Mouse (Mus musculus): ENCODE results near the gene Xkr8.
"Not testable (repeated sequence)": the region's sequence is repeated elsewhere in the genome, so short reads cannot be mapped to it uniquely, and the experiment has no call there.

Gene Xkr8

GRCm38 (mm10) chr4:132737154-132737553 lies 4.8 kb upstream of the Xkr8 start:
- DNase-seq (ENCODE audit: low spot score in 2 of 2), result not testable (repeated sequence)

DNA sequence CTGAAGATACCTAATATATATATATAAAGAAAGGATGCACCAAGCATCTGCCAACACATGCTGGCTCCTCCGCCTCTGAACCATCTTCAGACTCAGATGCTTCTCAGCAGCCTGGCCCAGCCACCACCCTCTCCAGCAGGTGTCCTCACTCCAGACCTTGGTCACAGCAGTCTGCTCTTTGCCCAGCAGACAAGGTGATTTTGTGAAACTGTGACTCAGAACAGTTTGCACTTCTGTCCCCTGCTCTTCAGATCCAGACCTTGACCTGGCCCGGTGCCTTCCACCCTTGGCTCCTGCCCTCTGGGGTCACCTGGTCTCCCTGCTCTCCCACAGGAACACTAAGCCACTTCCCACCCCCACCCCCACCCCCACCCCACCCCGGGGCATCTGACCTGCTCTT lies 3.5 kb upstream of the Xkr8 start:
- DNase-seq (ENCODE audit: low spot score in 2 of 2), result no peak

DNA sequence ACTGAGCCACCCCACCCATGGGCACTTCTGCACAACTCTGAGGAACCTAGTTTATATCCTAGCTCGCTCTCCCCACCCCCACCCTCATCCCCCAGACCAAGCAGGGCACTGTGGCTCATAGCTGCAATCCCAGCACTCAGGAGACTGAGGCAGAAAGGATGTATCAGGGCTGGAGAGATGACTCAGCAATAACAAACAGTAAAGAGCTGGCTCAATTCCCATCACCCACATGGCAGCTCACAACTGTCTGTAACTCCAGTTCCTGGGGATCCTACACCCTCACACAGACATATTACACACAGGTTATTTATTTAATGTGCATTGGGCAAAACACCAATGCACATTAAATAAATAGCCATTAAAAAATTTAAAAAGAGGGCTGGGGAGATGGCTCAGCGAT lies 3.0 kb upstream of the Xkr8 start:
- no peak for DNase-seq (ENCODE audit: low spot score in 2 of 2)

DNA sequence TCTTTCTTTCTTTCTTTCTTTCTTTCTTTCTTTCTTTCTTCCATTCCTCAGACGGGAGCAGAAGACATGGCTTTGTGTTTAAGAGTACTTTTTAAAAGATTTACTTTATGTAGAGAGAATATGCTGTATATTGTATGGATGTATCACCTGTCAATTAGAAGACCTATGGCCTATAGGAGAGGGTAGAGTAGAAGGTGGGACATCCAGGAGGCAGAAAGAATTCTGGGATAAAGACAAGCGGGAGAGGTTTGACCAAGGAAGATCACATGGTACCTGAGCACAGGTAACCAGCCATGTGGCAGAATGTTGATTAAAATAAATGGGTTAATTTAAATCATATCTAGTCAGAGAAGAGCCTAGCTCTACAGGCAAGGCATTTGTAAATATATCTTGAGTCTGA lies 2.4 kb upstream of the Xkr8 start:
- no peak for DNase-seq (ENCODE audit: low spot score in 2 of 2)

DNA sequence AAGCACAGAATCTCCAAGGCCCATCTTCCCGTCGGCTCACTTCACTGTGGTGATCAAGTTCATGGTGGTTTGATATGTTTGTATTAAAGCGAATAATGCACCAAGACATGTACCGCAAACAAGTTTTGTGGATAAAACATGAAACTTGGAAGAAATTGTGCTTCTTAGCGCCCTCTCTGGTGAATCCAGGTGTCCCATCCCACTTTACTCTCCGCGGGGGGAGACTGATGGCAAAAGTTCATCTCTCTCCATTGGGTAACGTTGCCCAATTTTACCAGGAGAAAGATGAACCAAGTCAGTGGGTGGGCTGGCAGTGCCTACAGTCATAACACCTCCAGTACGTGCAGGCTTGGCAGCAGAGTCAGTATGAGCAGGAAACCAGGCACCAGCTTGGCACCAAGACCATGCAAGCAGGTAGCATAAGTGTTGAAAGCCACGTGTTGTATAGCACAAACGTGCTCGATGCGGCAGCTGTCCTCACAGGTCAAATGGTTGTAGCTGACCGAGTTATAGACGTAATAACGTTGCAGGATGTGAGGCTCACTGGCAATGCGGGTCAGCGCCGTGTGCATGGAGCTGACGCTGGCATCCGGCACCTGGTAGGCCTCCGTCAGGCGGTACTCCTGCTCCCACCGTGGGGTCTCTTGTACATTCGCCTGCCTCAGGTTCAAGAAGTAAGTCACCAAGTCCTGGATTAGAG lies 875 bp upstream of the Xkr8 start:
- DNase-seq (ENCODE audit: low spot score in 2 of 2), result no peak

DNA sequence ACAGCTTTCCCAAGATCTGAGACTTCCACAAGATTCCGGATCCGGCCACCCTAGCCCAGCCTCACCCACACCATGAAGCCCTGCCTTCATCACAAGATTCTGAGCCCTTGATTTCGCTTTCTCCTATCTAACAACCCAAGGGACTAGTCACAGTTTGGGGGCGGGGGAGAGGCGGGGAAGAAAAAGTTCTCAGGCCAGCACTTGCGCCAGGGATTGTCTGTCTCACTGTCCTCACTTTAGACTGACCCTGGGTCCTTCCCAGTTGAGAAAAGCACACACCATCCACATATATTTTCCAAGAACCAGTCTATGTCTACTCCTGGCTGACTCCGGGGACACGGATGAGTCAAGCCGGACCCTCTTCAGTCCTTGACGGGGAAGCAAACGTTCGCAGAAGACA lies 730 bp downstream of the Xkr8 start:
- DNase-seq (ENCODE audit: low spot score in 2 of 2), result no peak

GRCm38 (mm10) chr4:132728233-132728632 lies 4.1 kb downstream of the Xkr8 start:
- DNase-seq (ENCODE audit: low spot score in 2 of 2), result no peak

DNA sequence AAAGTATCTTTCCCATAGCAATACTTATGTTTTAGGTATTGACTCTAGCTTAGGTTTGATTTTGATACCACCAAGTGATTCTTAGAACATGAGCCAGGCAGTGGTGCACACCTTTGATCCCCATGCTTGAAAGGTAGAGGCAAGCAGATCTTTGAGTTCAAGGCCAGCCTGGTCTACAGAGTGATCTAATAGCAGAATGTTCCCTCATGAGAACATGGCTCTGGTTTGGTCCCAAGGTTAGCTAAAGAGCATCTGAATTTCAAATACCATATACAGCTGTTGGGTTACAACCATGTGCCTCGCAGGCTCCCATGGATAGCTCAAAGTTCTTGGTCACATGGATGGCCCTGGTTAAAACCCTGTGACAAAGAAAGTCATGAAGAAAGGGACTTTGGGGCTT lies 14.1 kb downstream of the Xkr8 start:
- no peak for DNase-seq (ENCODE audit: low spot score in 2 of 2)

GRCm38 (mm10) chr4:132713181-132713580 lies 19.2 kb downstream of the Xkr8 start:
- DNase-seq (ENCODE audit: low spot score in 2 of 2), result no peak

DNA sequence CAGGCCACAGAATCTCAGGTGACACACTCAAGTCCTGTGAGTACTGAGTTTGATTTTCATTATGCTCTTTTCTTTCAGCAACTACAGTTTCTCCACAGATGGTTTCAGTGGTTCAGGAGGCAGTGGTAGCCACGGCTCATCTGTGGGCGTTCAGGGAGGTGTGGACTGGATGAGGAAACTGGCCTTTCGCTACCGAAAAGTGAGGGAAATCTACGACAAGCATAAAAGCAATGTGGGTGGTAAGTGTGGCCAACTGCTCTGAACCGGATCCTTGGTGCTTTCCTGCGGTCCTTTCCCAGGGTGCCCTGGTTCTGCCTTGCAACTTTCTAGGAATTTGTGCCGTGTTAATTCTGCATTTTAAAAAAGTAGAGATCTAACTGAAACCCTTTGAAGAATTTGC lies 25.5 kb downstream of the Xkr8 start:
- no peak for DNase-seq (ENCODE audit: low spot score in 2 of 2)

GRCm38 (mm10) chr4:132702076-132702475 lies 30.3 kb downstream of the Xkr8 start:
- no peak for DNase-seq (ENCODE audit: low spot score in 2 of 2)

DNA sequence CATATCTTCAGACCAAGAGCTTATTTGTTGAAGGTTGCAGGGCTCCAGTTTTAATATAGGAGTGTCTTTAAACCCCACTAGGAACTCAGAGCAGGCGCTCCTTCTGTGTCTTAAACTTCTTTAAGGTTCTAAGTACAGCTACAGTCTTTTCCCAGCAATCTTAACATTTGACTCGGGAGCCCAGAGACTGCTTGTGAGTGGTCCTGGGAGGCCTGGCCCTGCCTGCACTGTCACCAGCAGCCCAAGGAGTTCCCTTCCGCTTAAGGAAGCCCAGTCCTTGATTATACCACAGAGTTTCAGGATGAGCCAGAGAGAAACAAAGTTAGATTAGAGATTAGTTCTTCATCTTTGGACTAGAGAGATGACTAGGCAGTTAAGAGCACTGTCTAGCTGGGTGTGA lies 39.0 kb downstream of the Xkr8 start:
- DNase-seq (ENCODE audit: low spot score in 2 of 2), result no peak

GRCm38 (mm10) chr4:132689634-132690033 lies 42.7 kb downstream of the Xkr8 start:
- no peak for DNase-seq (ENCODE audit: low spot score in 2 of 2)

DNA sequence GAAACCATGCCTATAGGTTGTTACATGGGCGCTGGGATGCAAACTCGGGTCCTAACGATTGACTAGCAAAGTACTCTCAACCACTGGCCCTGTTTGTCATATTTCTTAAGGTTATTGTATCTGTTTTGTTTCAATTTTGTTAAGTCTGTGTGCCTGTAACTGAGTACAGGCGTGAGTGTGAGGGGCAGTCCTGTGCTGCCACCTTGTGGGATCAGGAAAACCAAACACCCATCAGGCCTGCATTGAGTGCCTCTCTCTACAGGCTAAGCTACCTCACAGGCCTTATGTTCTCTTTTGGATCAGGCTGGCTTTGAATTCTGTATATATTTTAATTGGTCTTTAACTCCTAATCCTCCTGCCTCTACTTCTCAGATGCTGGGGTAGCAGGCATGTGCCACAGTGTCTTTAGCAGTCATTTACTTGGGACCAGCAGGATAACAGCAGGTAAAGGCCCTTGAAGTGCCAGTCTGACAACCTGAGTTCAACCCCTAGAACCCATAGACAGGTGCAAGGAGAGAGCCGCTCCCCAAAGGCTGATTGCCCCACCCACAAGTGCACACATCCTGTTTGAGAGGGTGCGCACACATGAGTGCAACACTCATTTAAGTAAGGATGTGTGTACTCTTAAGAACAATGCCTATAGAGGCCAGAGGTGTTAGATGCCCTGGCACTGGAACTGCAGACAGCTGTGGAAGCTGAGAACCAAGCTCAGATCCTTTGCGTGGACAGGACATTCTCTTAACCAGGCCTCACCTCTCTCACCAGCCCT lies 55.4 kb downstream of the Xkr8 start:
- DNase-seq (ENCODE audit: low spot score in 2 of 2), result no peak
